In genomic region chr19:58839806-58840205, GRCm38 (mm10) we compare ENCODE assay signal across 18 mouse cellular contexts. TPM values are rescaled to one million over a fixed set of nuclear protein-coding genes. Genes with fewer than 3 reads are reported as not detected.
DNase-seq lines count a peak whose midpoint lies in the region; ATAC-seq and TF ChIP-seq lines count a peak whose summit lies in the region.
"Had no signal": no experiment of that assay in that cellular context is flagged by ENCODE, and none has a peak within 500 bp of the region (broad histone marks: within the 10 kb centered on the region; RNA-seq: fewer than 3 reads in every experiment).

No protein-coding gene starts in this region.

- no peak for DNase-seq in frontal cortex, postnatal 36 days (ENCODE audit: low spot score in 2 of 2)
- no peak for DNase-seq in hindbrain, postnatal 0 days (ENCODE audit: low spot score)
- peak; percentile 55 for DNase-seq in Muller cell, postnatal 12 days (ENCODE audit: inconsistent ontology term)
- no peak for DNase-seq in right cerebral cortex, postnatal 4 days
- no peak for DNase-seq in testis, postnatal 10 days (ENCODE audit: low spot score)
- DNase-seq: adrenal gland, adult 8-10 months; cerebellum, adult 18-20 months; embryo, embryonic 11 days; gastrocnemius, postnatal 36 days; liver; right cerebral cortex, postnatal 25 days; thymus, postnatal 25 days had no signal

- H3K27ac ChIP-seq in hindbrain, embryonic 13.5 days: peak overlapping the region; percentile 44; the same call in 1 of the 2 replicates
- H3K27ac ChIP-seq in hindbrain, postnatal 0 days: no peak overlapping the region
- 0 out of 2 replicates have a peak overlapping the region, but pooled peaks have one; percentile 7 for H3K27ac ChIP-seq in embryonic facial prominence, embryonic 15.5 days (replicated peaks)
- H3K27ac ChIP-seq: forebrain, embryonic 12.5 days had no signal

- peaks cover 53% of the 10 kb centered on the region for H3K4me1 ChIP-seq in hindbrain, embryonic 13.5 days (replicated peaks)
- H3K4me1 ChIP-seq in hindbrain, postnatal 0 days (ENCODE audit: insufficient read depth, low read length): peaks cover 10% of the 10 kb centered on the region
- peaks cover 11% of the 10 kb centered on the region; the same call in 1 of the 2 replicates for H3K4me1 ChIP-seq in embryonic facial prominence, embryonic 15.5 days

- H3K4me2 ChIP-seq in hindbrain, embryonic 13.5 days: no peak overlapping the region
- no peak overlapping the region for H3K4me2 ChIP-seq in hindbrain, postnatal 0 days (ENCODE audit: low read depth, low read length)
- H3K4me2 ChIP-seq in embryonic facial prominence, embryonic 15.5 days (replicated peaks): no peak overlapping the region
- H3K4me2 ChIP-seq: forebrain, embryonic 12.5 days had no signal

- H3K36me3 ChIP-seq in hindbrain, embryonic 13.5 days: 0 out of 2 replicates have a peak, but pooled peaks cover under 1% of the 10 kb centered on the region
- no peaks in the 10 kb centered on the region for H3K36me3 ChIP-seq in hindbrain, postnatal 0 days (ENCODE audit: insufficient read depth, low read length)
- no peaks in the 10 kb centered on the region for H3K36me3 ChIP-seq in embryonic facial prominence, embryonic 15.5 days
- H3K36me3 ChIP-seq: forebrain, embryonic 12.5 days had no signal

- no peaks in the 10 kb centered on the region for H3K27me3 ChIP-seq in hindbrain, embryonic 13.5 days
- no peaks in the 10 kb centered on the region for H3K27me3 ChIP-seq in hindbrain, postnatal 0 days (ENCODE audit: insufficient read depth, low read length)
- H3K27me3 ChIP-seq in embryonic facial prominence, embryonic 15.5 days: no peaks in the 10 kb centered on the region

- H3K4me3 ChIP-seq in hindbrain, embryonic 13.5 days: no peak overlapping the region
- H3K4me3 ChIP-seq in hindbrain, postnatal 0 days (ENCODE audit: low read length): no peak overlapping the region
- no peak overlapping the region for H3K4me3 ChIP-seq in embryonic facial prominence, embryonic 15.5 days (replicated peaks)
- H3K4me3 ChIP-seq: forebrain, embryonic 12.5 days had no signal

- H3K9me3 ChIP-seq in hindbrain, embryonic 13.5 days: no peaks in the 10 kb centered on the region
- H3K9me3 ChIP-seq in hindbrain, postnatal 0 days (ENCODE audit: low read length): no peaks in the 10 kb centered on the region
- no peaks in the 10 kb centered on the region for H3K9me3 ChIP-seq in embryonic facial prominence, embryonic 15.5 days (replicated peaks)
- H3K9me3 ChIP-seq: forebrain, embryonic 12.5 days had no signal

- no peak for TF ChIP-seq CTCF in hindbrain, postnatal 0 days (IDR thresholded peaks at IDR 0.05; ENCODE audit: low read depth)

- ATAC-seq in frontal cortex, adult (ENCODE audit: low TSS enrichment): 0 out of 2 replicates have a peak, but pooled peaks have one; percentile 8
- ATAC-seq in hindbrain, embryonic 13.5 days (ENCODE audit: low FRiP score): no peak
- ATAC-seq in hindbrain, postnatal 0 days: no peak
- ATAC-seq in embryonic facial prominence, embryonic 15.5 days (ENCODE audit: insufficient number of reproducible peaks, low FRiP score, low TSS enrichment, low read depth): 0 out of 2 replicates have a peak, but pooled peaks have one; percentile 5
- ATAC-seq: intestine, embryonic 16.5 days had no signal

- 83% methylated on average over 4 of the region's 4 CpGs for WGBS in hindbrain, embryonic 13.5 days
- WGBS in hindbrain, postnatal 0 days: 71% methylated on average over 4 of the region's 4 CpGs
- 30% methylated on average over 4 of the region's 4 CpGs for WGBS in embryonic facial prominence, embryonic 15.5 days

- no peak overlapping the region for H3K9ac ChIP-seq in hindbrain, embryonic 13.5 days
- H3K9ac ChIP-seq in hindbrain, postnatal 0 days (replicated peaks; ENCODE audit: low read length): no peak overlapping the region
- no peak overlapping the region for H3K9ac ChIP-seq in embryonic facial prominence, embryonic 15.5 days
- H3K9ac ChIP-seq: forebrain, embryonic 12.5 days had no signal

RNA-seq across cellular contexts. Expression of gene 1700019N19Rik, which starts 45.5 kb away (rescaled TPM):
- not detected in 2 replicates for polyA plus RNA-seq in hindbrain, embryonic 13.5 days (2015; fragmentation: Nextera tagmentation; extraction: Ambion mirVana)
- not detected in 2 replicates for total RNA-seq in hindbrain, postnatal 0 days (2014; rRNA removed)
- not detected in 2 replicates for polyA plus RNA-seq in hindbrain, postnatal 0 days (2015; fragmentation: Nextera tagmentation; extraction: Ambion mirVana)
- not detected in 2 replicates for polyA plus RNA-seq in embryonic facial prominence, embryonic 15.5 days (2015; fragmentation: Nextera tagmentation; extraction: Ambion mirVana)
- total RNA-seq: gastrocnemius, postnatal 36 days; megakaryocyte progenitor cell, adult 5-6 weeks had no signal
- polyA plus RNA-seq: forebrain, embryonic 12.5 days; intestine, embryonic 16.5 days had no signal

Comparison
In these comparisons a context has a peak if more than half of its experiments do, and no peak if none do; other contexts are left out.
1. ATAC-seq: peak in frontal cortex, adult (single experiment) and embryonic facial prominence, embryonic 15.5 days (single experiment); none in hindbrain, embryonic 13.5 days (single experiment) and hindbrain, postnatal 0 days (single experiment).